In the genomic region with DNA sequence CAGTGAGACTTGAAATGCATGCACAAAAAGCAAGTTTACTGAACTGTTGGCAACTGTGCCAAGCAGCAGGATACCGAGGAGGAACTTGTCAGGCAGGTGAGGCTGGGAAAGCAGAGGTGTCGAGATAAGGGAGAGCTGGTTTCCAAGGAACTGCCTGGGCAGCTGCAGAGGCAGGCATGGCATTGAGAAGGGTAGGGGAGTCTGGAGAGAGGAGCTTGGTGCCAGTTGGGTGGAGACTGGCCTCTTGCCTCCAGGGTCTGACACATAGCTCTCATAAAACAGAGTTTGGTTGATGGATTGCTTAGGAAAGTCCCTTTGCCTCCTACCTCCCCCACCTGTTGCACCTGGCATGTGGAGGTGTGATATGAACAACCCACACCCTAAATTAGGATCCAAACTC, we compare ENCODE assay signal across 19 mouse cellular contexts.
"Had no signal": no experiment of that assay in that cellular context is flagged by ENCODE, and none has a peak within 500 bp of the region (broad histone marks: within the 10 kb centered on the region; RNA-seq: fewer than 3 reads in every experiment).

No protein-coding gene starts in this region.

- H3K4me2 ChIP-seq: kidney, embryonic 15.5 days; limb, embryonic 13.5 days; liver, embryonic 12.5 days; liver, embryonic 15.5 days; midbrain, embryonic 11.5 days had no signal

- DNase-seq: kidney, adult 11 months; kidney, adult 8-10 months; kidney, postnatal 10 days; kidney, postnatal 36 days; liver; lung, adult 2 months; lung, postnatal 10 days; lung, postnatal 4 days; midbrain, embryonic 14.5 days; retina, postnatal 1 day; right cerebral cortex, postnatal 25 days; thymus, postnatal 25 days had no signal

- H3K36me3 ChIP-seq: kidney, embryonic 15.5 days; limb, embryonic 10.5 days; limb, embryonic 13.5 days; liver, embryonic 12.5 days; liver, embryonic 15.5 days had no signal

- H3K4me1 ChIP-seq: liver, embryonic 12.5 days; liver, embryonic 15.5 days had no signal

- H3K27me3 ChIP-seq: kidney, embryonic 15.5 days; limb, embryonic 13.5 days; liver, embryonic 12.5 days; liver, embryonic 15.5 days had no signal

- H3K9me3 ChIP-seq: kidney, embryonic 15.5 days; limb, embryonic 10.5 days; limb, embryonic 13.5 days; liver, embryonic 12.5 days; liver, embryonic 15.5 days had no signal

- H3K9ac ChIP-seq: kidney, embryonic 15.5 days; limb, embryonic 13.5 days; liver, embryonic 12.5 days; liver, embryonic 15.5 days had no signal

- H3K4me3 ChIP-seq: kidney, embryonic 15.5 days; limb, embryonic 10.5 days; limb, embryonic 13.5 days; liver, embryonic 12.5 days; liver, embryonic 15.5 days had no signal

- H3K27ac ChIP-seq: kidney, embryonic 15.5 days; limb, embryonic 10.5 days; limb, embryonic 13.5 days; liver, embryonic 12.5 days; liver, embryonic 15.5 days had no signal

- ATAC-seq: inflammation-experienced regulatory T-cells, adult 6 months; liver, embryonic 12.5 days had no signal
